Mouse (Mus musculus) spleen, adult 2 months (tissue): ENCODE measurements around the gene Sox10. TPM values are rescaled to one million over a fixed set of nuclear protein-coding genes. Genes with fewer than 3 reads are reported as not detected.

Experiments
- DNase-seq, 2 experiments: peaks; one replicate each; pipeline versions ENCODE4 v3.0.0 to v3.0.0-alpha.2; 2012 to 2021; ENCODE audit warnings: low spot score in 2 of 2, low read depth in 1 of 2
- H3K27ac ChIP-seq: fragments of 200-500 bp; 2 replicates; pipeline ENCODE4 v1.5.1; 2012; ENCODE audit warnings: low read length, inconsistent platforms; ENCODE audit not compliant: insufficient read depth
- H3K27me3 ChIP-seq: fragments of 200-500 bp; 2 replicates; pipeline ENCODE4 v1.6.1; 2012; ENCODE audit warnings: mild to moderate bottlenecking, moderate library complexity, low read length, inconsistent platforms; ENCODE audit not compliant: control insufficient read depth, insufficient read depth
- H3K36me3 ChIP-seq: fragments of 200-500 bp; 2 replicates; pipeline ENCODE4 v1.6.1; 2012; ENCODE audit warnings: mild to moderate bottlenecking, low read length, inconsistent platforms; ENCODE audit not compliant: control insufficient read depth, insufficient read depth
- H3K4me1 ChIP-seq: fragments of 200-500 bp; 2 replicates; pipeline ENCODE4 v1.6.1; 2011; ENCODE audit warnings: inconsistent platforms; ENCODE audit not compliant: control insufficient read depth, insufficient read depth, insufficient read length
- H3K4me3 ChIP-seq: fragments of 200-500 bp; 2 replicates; pipeline ENCODE4 v1.5.1; 2011; ENCODE audit warnings: mild to moderate bottlenecking, inconsistent platforms; ENCODE audit not compliant: insufficient read depth, insufficient read length; ENCODE audit errors: extremely low read depth
- CTCF ChIP-seq: fragments of 200-500 bp; IDR thresholded peaks from 2 replicates; pipeline ENCODE4 v1.5.1; 2011; ENCODE audit warnings: mild to moderate bottlenecking, inconsistent platforms; ENCODE audit not compliant: insufficient read depth, insufficient read length, insufficient replicate concordance; ENCODE audit errors: extremely low read depth
- POLR2A ChIP-seq: fragments of 200-500 bp; IDR thresholded peaks from 2 replicates; pipeline ENCODE4 v1.6.1; 2011; ENCODE audit warnings: low read depth, low read length, inconsistent platforms
- WGBS: fragments of 180-500 bp; shearing (Covaris S2); methylation state at CpG from one replicate; pipeline ENCODE4 v1.1.7; 2018; 5-methylcytosine and 5-hydroxymethylcytosine counted together
- polyA plus RNA-seq: library from polyadenylated mRNA; depleted of rRNA; stranded (reverse); fragments of >200 nt; gene quantifications from 2 replicates; pipeline ENCODE4 v1.2.3, GENCODE M21; 2012

Gene Sox10
- polyA plus RNA-seq, 1 experiment, result 2.0 TPM

GRCm38 (mm10) chr15:79162301-79162700, 2.7 kb downstream of the Sox10 start:
- H3K4me3 ChIP-seq, result no peak overlapping the region
- 44% methylated on average over 7 of the region's 7 CpGs for WGBS
- DNase-seq, result no peak
- TF ChIP-seq POLR2A (no peak), CTCF (no peak)
- H3K27ac ChIP-seq, result no peak overlapping the region
- H3K4me1 ChIP-seq, result no peaks in the 10 kb centered on the region
- no peaks in the 10 kb centered on the region for H3K36me3 ChIP-seq
- H3K27me3 ChIP-seq, result peaks cover 14% of the 10 kb centered on the region

DNA sequence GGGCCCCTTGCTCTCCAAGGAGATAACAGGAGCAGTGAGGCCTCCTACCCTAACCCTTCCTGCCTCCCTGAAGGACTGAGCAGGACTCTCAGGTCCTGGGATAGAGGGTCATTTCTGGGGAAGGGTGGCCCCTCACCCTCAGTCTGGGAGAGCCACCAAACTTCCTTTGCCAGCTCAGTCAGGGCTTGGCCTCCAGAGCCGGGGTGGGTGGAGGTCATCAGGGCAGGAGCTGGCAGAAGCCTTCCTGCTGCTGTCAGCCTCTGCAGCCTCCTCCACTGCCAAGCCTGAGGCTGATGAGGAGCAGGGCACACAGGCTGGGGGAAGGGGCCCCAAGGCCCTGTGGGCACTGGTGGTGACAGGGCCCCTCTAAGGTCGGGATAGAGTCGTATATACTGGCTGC, 9.5 kb downstream of the Sox10 start:
- Histone ChIP-seq H3K4me3 (no peak overlapping the region), H3K27me3 (no peaks in the 10 kb centered on the region), H3K27ac (no peak overlapping the region), H3K4me1 (no peaks in the 10 kb centered on the region), H3K36me3 (peaks cover 10% of the 10 kb centered on the region)
- TF ChIP-seq POLR2A, result no peak
- TF ChIP-seq CTCF, result no peak
- no peak for DNase-seq
- 39% methylated on average over 3 of the region's 3 CpGs for WGBS

DNA sequence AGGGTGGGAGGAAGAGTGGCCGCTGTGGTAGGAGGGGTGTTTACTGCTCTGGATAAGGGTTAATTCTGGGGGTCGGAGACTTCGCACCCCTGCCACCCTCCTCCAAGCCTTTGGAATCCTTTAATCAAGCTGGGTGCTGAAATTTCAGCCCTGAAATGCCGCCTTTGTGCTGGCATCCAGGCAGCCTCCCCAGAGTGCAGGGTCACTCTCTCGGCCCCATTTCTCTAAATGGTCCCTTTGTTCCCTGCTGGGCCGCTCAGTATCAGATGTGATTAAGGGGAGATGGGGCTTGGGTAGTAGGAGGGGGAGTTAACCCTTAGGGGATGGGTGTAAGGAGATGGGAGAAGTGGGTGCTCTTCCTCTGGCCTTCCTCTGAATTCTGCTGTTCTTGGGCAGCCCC, 12.3 kb downstream of the Sox10 start:
- no peaks in the 10 kb centered on the region for H3K27me3 ChIP-seq
- TF ChIP-seq POLR2A (no peak), CTCF (no peak)
- H3K36me3 ChIP-seq, result peaks cover 13% of the 10 kb centered on the region
- H3K4me1 ChIP-seq, result no peaks in the 10 kb centered on the region
- H3K4me3 ChIP-seq, result no peak overlapping the region
- no peak for DNase-seq
- 91% methylated on average over 6 of the region's 6 CpGs for WGBS
- H3K27ac ChIP-seq, result no peak overlapping the region

DNA sequence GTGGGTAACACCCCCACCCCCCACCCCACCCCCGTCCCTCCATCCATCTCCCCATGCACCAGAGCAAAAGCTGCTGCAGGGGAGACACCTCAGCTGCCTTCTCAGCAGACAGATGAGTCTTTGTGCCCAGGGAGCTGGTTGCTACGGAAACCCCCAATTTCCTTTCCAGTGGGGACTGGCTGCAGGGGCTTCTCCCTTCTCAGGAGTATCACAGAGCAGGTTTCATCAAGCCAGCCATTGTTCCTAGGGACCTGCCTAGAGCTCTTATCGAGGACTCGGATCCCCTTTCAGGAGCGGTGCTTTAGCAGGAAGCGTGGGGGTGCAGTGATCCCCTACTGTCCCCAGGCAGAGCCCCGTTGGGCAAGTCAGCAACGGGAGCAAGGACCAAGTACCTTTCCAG, 13.2 kb downstream of the Sox10 start:
- peaks cover 17% of the 10 kb centered on the region for H3K36me3 ChIP-seq
- 95% methylated on average over 8 of the region's 8 CpGs for WGBS
- TF ChIP-seq CTCF, result no peak
- TF ChIP-seq POLR2A, result no peak
- H3K27ac ChIP-seq, result no peak overlapping the region
- H3K4me3 ChIP-seq, result no peak overlapping the region
- no peaks in the 10 kb centered on the region for H3K27me3 ChIP-seq
- no peak for DNase-seq
- H3K4me1 ChIP-seq, result no peaks in the 10 kb centered on the region

- Histone ChIP-seq H3K36me3 (peaks cover 30% of the 10 kb centered on the region), H3K27ac (no peak overlapping the region), H3K4me3 (no peak overlapping the region), H3K27me3 (no peaks in the 10 kb centered on the region), H3K4me1 (no peaks in the 10 kb centered on the region)
- 68% methylated on average over 7 of the region's 7 CpGs for WGBS
- TF ChIP-seq CTCF (peak; percentile 76; the same call in 1 of the 2 replicates), POLR2A (no peak)
- DNase-seq, result peak; percentile 45 to 62
Observed at GRCm38 (mm10) chr15:79148533-79148932, 16.5 kb downstream of the Sox10 start.

- Histone ChIP-seq H3K27me3 (no peaks in the 10 kb centered on the region), H3K27ac (no peak overlapping the region), H3K4me1 (no peaks in the 10 kb centered on the region), H3K4me3 (no peak overlapping the region), H3K36me3 (peaks cover 20% of the 10 kb centered on the region)
- no peak for DNase-seq
- TF ChIP-seq POLR2A, result no peak
- TF ChIP-seq CTCF, result no peak
- 89% methylated on average over 7 of the region's 7 CpGs for WGBS
Observed at GRCm38 (mm10) chr15:79145522-79145921, 19.5 kb downstream of the Sox10 start.

DNA sequence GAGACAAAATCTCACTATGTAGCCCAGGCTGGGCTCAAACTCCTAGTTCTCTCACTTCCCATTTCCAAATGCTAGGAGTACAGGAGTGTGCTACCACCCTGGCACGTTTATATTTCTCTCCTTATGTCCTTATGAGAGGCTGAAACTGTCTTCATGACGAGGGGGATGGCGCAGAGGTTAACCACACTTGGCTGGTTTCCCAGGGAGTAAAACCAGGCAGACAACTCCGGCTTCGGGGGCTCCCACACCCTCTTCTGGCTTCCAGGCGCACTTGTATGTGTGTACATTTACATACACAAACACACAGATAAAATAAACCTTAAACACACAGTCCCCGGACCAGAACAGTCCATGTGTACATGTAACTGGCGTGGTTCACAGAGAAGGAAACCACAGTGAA, 21.0 kb downstream of the Sox10 start:
- H3K36me3 ChIP-seq, result peaks cover 18% of the 10 kb centered on the region
- no peak overlapping the region for H3K27ac ChIP-seq
- no peaks in the 10 kb centered on the region for H3K27me3 ChIP-seq
- DNase-seq, result no peak
- no peak overlapping the region for H3K4me3 ChIP-seq
- H3K4me1 ChIP-seq, result no peaks in the 10 kb centered on the region
- WGBS, result 44% methylated on average over 8 of the region's 8 CpGs
- TF ChIP-seq CTCF (no peak), POLR2A (no peak)
